Mouse (Mus musculus) lung, adult 18-20 months (tissue): Measurements from ENCODE around the gene Vmn1r78.
"Not testable (repeated sequence)": the region's sequence is repeated elsewhere in the genome, so short reads cannot be mapped to it uniquely, and the experiment has no call there.

Experiments
- DNase-seq, 2 experiments: peaks; one replicate each; pipeline ENCODE4 v3.0.0; 2022; ENCODE audit warnings: mixed read lengths in 2 of 2

Gene Vmn1r78

GRCm38 (mm10) chr7:12149957-12150356 is at the start of gene Vmn1r78:
Gene Vmn1r78 (plus strand): TSS chr7:12150257.
- no peak for DNase-seq

DNA sequence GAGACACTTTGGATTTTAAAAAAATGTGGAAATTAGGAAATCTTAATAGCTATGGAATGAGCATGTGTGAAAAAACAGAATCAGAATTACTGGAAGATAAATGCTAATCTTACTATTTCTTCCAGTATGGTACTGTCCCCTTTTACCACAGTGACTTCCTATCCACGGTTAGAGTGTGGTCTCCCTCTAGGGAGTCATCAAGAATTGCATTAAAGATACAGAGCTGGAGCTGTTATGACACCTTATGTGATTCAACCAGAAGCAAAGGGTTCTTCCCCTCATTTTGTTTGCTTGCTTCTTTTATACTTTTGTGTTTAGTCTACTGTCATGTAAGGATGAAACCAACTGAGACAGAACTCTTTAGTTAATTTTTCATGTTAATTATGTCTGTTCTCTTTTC is 6.4 kb downstream of the Vmn1r78 start:
- not testable (repeated sequence) for DNase-seq

GRCm38 (mm10) chr7:12170979-12171378 is 20.9 kb downstream of the Vmn1r78 start, which contains the start of gene Vmn1r79:
Gene Vmn1r79 (plus strand): TSS chr7:12171279.
- DNase-seq = not testable (repeated sequence)

- not testable (repeated sequence) for DNase-seq
Measured at GRCm38 (mm10) chr7:12172926-12173325, 22.9 kb downstream of the Vmn1r78 start.

DNA sequence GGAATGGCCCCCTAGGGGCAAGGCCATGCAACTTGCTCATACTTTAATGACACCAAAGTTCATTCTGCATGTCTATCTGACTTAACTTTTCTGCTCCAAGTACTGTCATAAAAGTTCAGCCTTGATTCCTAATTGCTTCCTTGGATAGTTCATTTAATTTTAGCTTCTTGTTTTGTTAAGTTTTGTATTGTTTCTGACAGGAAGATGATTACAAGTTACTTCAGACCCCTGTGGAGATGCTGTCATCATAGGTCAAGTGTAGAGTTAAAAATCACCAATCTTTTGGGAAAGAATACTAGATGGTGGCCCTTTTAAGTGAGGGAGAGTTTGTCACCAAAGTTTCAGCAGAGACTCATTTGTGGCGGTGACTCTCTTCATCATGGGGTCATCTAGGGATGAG is 38.9 kb downstream of the Vmn1r78 start, which contains the start of gene Vmn1r80:
TSS of gene Vmn1r80 (plus strand) at position 301 of the 400 bp plus-strand sequence.
- no peak for DNase-seq

GRCm38 (mm10) chr7:12204141-12204540 is 54.1 kb downstream of the Vmn1r78 start:
- no peak for DNase-seq
